Mouse (Mus musculus) cerebellum, adult 11-12 months (tissue): Measurements from ENCODE around the gene Dnah10.

Source experiments
- DNase-seq: peaks from one replicate; pipeline ENCODE4 v3.0.0; 2022

Dnah10 gene

GRCm38 (mm10) chr5:124814797-124815196 is 89.9 kb downstream of the Dnah10 start:
- DNase-seq: peak; percentile 94

- no peak for DNase-seq
Observed at GRCm38 (mm10) chr5:124817050-124817449, 92.2 kb downstream of the Dnah10 start.

GRCm38 (mm10) chr5:124822128-124822894 is 97.4 kb downstream of the Dnah10 start:
- peak; percentile 60 for DNase-seq

- no peak for DNase-seq
Observed at GRCm38 (mm10) chr5:124830331-124830730, 105.4 kb downstream of the Dnah10 start.

- peak; percentile 96 for DNase-seq
Observed at GRCm38 (mm10) chr5:124835218-124835617, 110.3 kb downstream of the Dnah10 start.

GRCm38 (mm10) chr5:124836075-124836474 is 111.2 kb downstream of the Dnah10 start:
- DNase-seq: peak; percentile 58

- peak; percentile 96 for DNase-seq
Observed at GRCm38 (mm10) chr5:124836621-124837020, 111.7 kb downstream of the Dnah10 start.

- no peak for DNase-seq
Observed at GRCm38 (mm10) chr5:124840202-124840601, 115.3 kb downstream of the Dnah10 start.

GRCm38 (mm10) chr5:124840669-124841068 is 115.8 kb downstream of the Dnah10 start:
- DNase-seq: no peak

GRCm38 (mm10) chr5:124843386-124843785 is 118.5 kb downstream of the Dnah10 start:
- DNase-seq: peak; percentile 63

GRCm38 (mm10) chr5:124844929-124845328 is 120.0 kb downstream of the Dnah10 start:
- no peak for DNase-seq

- no peak for DNase-seq
Observed at GRCm38 (mm10) chr5:124847014-124847413, 122.1 kb downstream of the Dnah10 start.

GRCm38 (mm10) chr5:124848994-124849393 is 124.1 kb downstream of the Dnah10 start:
- DNase-seq: no peak

- peak; percentile 60 for DNase-seq
Observed at GRCm38 (mm10) chr5:124851572-124851971, 126.7 kb downstream of the Dnah10 start.

- no peak for DNase-seq
Observed at GRCm38 (mm10) chr5:124852294-124852693, 127.4 kb downstream of the Dnah10 start.

- peak; percentile 89 for DNase-seq
Observed at GRCm38 (mm10) chr5:124853079-124853478, 128.2 kb downstream of the Dnah10 start.

- no peak for DNase-seq
Observed at GRCm38 (mm10) chr5:124854202-124854601, 129.3 kb downstream of the Dnah10 start.

- peak; percentile 55 for DNase-seq
Observed at GRCm38 (mm10) chr5:124860013-124860412, 135.1 kb downstream of the Dnah10 start.

GRCm38 (mm10) chr5:124861463-124861862 is 136.6 kb downstream of the Dnah10 start:
- DNase-seq: peak; percentile 78

GRCm38 (mm10) chr5:124862013-124862866 is 137.4 kb downstream of the Dnah10 start, which contains the start of the genes Ccdc92 and Zfp664:
Gene Ccdc92 (minus strand): TSS chr5:124862424.
Gene Zfp664 (plus strand): TSS chr5:124862691.
- peak; percentile 97 for DNase-seq

GRCm38 (mm10) chr5:124862871-124863741 is 138.2 kb downstream of the Dnah10 start:
- DNase-seq: peak; percentile 63

- DNase-seq: peak; percentile 70
Observed at GRCm38 (mm10) chr5:124868981-124869380, 144.1 kb downstream of the Dnah10 start.

GRCm38 (mm10) chr5:124872033-124872432 is 147.1 kb downstream of the Dnah10 start:
- DNase-seq: no peak
